Mouse (Mus musculus): ENCODE measurements at regions not wholly inside any gene's neighbourhood (a gene's known extent, or its start where the extent isn't known, plus 50 kb on each side); places are given as distances from the start of the nearest gene placed in this dataset.

DNA sequence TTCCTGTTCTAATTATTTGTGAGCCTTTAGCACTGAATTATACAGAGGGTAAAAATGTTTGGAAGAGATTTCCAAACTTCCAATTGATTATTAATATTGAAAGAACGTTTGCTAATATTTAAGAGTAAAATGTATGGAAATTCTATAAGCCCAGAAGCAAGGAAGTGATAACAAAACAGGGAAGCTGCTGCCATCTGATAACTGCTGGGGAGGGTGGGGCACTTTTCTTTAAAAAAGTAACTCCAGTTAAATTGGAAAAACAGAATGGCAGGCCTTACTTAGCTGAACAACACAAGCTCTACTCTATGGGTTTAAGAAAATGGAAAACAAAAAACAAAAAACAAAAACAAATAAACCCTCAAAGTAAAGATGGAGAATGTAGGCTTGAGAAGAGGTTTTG lies 1327.7 kb downstream of the Hace1 start:
- no peak for DNase-seq

DNA sequence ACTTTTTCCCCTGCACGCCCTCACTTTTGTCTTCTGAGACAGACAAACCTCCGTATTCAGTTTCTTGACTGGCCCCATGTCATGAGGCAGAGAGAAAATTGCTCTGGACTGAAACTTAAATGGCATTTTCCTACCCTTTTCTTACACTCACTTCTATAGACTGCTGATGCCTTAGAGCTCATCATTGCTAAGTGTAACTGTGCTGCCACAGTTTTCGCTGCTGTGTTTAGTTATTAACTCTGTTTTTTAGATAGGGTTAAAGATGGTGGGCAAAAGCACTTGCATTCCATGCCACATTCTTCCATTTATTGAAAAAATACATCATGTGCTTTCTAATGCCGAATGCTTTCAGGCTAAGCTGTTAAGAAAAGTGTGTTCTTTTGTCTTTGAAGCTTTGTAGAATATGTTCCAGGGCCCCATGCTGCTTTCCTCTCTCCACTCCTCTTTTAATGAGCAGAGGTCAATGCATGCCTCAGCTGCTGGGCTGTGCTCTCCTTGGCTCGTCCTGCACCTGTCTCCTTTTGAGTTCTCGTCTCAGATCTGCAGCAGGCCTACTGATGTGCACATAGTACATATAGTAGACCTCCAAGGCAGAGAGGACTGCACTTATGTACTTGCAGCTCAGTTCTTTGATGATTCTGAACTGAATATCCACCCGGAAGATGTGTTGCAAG lies 1345.0 kb downstream of the Hace1 start:
- DNase-seq: no peak

DNA sequence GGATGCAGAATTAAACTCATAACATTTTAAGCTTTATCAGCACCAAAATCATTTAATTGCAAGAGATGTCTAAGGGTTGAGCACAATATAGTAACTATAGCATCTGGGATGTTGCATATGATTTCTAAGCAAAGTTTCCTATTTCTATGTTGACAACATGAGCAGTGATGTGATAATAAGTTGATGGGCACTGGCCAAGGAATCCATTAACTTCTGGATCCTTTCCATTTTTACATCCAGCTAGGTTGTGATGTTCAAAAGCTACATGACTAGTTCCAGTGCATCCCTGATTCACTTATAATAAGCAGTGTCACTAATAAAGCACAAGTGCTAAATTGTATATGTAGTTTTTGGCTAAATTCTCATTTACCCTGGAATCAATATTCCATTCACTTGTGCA lies 1356.7 kb downstream of the Hace1 start:
- no peak for DNase-seq

DNA sequence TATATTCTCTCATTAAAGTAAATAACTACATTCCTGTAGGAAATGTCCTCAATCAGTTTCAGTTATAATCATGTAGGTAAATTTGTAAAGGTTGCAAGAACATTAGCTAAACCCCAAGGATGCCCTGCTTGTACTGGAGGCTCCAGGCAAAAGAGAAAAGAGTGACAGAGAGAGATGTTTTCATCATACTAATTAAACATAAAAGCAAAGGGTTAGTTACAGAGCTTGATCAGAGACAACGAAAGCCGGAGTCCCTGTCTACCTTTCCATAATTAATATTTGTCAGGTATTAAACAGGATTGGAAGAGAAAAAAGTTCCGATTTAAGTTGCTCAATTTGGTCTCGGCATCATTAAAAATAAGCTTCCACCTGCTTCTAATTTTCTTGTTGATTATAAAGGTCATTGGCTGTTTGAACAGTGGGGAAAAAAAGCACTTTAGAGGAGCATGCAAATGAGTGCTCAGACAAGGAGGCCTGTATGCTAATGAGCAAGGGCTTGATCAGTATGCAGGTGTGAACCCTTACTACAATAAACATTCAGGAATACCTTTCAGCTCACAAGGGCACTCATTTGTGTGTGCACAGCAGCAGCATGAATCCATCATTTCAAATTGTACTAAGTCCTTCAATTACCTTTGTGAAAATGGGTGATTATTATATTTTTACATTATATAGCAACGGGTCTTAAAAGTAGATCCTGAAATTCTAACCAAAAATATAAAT lies 1358.8 kb downstream of the Hace1 start:
- no peak for DNase-seq

DNA sequence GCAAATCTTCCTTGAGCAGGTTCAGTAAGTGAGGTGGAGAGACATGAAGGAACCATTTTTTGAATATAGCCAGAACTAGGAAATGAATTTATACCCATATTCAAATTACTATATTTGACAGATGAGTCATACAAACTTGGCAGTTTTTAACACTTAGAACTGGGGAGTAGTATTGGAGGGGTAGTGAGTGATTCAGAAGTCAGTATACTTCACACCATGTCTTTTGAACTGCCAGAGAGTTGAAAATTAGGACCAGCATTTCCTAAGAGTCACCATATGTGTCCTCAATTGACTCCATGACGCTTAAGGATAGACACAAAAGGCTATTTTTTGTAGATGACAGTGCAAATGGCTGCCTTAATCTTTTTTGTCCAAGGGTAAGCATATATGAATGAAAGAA lies 1361.7 kb downstream of the Hace1 start:
- DNase-seq: no peak

DNA sequence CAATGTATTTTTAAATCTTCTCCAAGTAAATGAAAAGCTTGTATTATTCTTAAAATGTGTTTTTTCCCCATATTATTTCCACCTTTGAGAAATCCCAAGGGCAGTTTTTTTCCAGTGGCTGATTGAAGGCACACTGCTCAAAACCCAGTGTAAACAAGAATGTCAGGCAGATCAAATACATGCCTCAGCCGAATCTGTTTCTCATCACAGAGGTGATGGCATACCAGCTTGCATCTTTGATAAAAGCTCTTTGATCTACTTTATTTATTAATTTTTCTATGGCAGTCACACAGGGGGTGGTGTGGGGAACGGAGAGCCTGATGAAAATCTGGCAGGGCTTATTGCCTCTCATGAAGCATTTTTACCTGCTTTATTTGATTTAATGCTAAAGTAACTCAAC lies 1362.2 kb downstream of the Hace1 start:
- no peak for DNase-seq

DNA sequence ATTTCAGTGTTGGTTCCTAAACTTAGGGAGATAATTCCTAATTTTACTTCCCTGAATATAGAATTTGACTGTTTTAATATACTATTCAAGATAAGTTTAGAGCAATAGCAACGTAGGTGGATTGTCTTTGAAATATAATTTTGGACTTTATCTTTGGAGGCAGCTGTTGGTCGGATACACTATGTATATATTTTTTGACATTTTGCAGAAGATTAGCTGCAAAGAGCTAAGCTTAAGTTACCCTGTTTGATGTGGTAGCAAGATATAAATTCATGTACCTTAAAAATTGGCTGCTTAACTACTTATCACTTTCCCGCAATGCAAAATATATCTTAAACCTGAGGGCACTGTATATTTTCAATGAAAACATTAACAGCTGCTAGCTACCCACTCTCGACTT lies 1375.3 kb downstream of the Hace1 start:
- no peak for DNase-seq

DNA sequence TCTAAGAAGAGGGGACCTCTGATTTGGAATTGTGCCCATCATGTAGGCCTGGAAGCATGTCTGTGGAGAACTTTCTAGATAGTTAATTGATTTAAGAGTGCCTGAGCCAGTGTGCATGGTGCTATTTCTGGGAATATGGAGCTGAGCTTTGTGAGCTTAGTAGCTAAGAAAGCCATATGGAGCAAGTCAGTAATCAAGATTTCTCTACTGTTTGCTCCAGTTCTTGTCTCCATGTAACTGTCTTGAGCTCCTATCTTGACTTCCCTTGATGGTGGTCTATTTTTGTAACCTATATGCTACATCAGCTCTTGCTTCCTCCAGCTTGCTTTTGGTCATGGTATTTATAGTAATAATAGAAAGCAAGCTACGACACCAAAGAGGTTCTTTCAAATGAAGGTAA lies 1377.1 kb downstream of the Hace1 start:
- no peak for DNase-seq

DNA sequence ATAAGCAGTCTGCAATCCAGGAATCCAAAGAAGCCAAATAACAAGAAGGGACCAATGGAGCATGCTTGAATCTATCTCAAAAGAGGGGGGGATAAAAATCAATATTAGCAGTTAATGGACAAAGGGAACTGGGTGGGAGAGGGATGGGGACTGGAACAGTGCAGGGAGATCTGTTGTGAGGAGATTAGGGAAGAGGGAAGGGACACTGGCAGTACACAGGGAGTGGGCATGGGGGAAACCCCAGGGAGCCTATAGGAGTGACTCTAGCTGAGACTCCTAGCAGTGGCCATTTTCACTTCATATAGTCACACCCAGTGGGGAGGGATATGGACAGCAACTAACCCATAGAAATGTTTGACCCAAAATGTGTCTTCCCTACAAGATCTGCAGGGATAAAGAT lies 1402.8 kb downstream of the Hace1 start:
- no peak for DNase-seq

DNA sequence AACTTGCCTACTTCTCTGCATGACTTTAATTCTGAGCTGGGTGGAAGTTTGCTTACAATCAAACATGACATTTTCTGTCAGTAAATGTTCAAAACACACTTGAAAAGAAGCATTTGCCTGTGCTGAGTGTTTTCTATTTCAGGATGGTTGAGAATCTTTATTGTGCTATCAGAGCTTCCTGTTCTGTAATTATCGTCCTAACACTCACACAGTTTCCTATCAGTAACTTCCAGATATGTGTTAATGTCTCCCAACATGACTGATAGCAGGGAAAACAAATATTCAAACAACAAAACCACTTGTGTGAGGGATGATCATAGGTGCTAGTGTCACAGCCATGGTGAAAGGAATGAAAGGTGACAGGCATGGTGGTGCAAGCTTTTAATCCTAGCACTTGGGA lies 1422.1 kb downstream of the Hace1 start:
- DNase-seq: no peak

DNA sequence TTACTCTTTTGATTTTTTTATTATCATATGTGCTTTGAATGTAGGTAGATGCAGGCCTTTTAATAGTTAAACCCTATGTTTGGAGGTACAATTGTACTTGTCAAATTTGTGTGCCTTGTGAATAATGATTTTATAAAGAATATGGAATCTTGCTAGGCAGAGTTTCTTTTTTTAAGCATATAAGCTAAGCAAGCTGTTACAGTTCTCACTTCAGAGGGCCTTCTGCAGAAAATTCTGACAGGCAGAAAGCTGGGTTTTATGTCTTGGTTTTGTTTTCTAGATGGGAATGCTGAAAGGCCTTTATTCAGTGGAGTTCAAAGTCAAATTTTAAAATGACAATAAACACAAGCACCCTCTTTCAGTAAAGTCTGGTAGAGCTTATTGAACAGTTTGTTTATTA lies 1451.1 kb downstream of the Hace1 start:
- DNase-seq: no peak

DNA sequence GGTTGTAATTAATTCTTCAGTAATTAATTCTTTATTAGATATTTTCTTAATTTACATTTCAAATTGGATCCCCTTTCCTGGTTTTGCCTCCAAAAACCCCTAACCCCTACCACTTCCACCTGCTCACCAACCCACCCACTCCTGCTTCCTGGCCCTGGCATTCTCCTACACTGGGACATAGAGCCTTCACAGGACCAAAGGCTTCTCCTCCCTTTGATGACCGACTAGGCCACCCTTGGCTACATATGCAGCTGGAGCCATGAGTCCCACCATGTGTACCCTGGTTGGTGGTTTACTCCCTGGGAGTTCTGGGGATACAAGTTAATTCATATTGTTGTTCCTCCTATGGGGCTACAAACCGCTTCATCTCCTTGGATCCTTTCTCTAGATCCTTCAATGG lies 1477.0 kb downstream of the Hace1 start:
- no peak for DNase-seq

DNA sequence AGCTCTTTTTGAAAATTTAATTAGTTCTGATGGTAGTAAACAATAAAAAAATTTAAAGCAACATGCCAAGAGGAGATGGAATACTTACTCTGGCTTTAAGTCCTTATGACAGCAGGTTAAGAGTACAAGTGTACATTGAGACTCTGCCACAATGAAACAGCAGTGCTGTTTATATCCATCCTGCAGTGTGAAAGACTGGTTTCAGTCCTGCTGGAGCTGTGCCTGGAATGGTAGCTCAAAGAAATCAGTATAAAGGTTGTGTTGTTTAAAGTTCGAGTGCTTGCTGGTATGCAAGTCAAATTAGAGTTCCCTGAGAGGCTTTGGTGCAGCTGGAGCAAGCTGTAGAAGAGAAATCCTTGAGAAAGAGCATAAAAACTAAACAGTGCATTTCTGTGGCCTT lies 1524.9 kb downstream of the Hace1 start:
- peak in 1 of 2 experiments; percentile 1 for DNase-seq
